Mouse (Mus musculus) ES-Bruce4 (cell line): ENCODE data around the gene Dcaf12l1. TPM values are rescaled to one million over a fixed set of nuclear protein-coding genes. Genes with fewer than 3 reads are reported as not detected.
A peak's percentile ranks its signal among the peaks of the same experiment; 100 is the strongest.
"Not testable (repeated sequence)": the region's sequence is repeated elsewhere in the genome, so short reads cannot be mapped to it uniquely, and the experiment has no call there.

Source experiments
- H3K27ac ChIP-seq: 2 replicates; pipeline ENCODE4 v1.5.1; 2012; ENCODE audit warnings: low read length, inconsistent platforms; ENCODE audit not compliant: insufficient read depth
- H3K27me3 ChIP-seq: 2 replicates; pipeline ENCODE4 v1.6.1; 2012; ENCODE audit warnings: mild to moderate bottlenecking, low read length, inconsistent platforms; ENCODE audit not compliant: control insufficient read depth, poor library complexity, insufficient read depth, severe bottlenecking
- H3K36me3 ChIP-seq: 2 replicates; pipeline ENCODE4 v1.6.1; 2012; ENCODE audit warnings: inconsistent platforms, mild to moderate bottlenecking, low read length, moderate library complexity; ENCODE audit not compliant: control insufficient read depth, poor library complexity, insufficient read depth, severe bottlenecking
- H3K4me1 ChIP-seq: one replicate; pipeline ENCODE4 v1.8.1; 2011; ENCODE audit warnings: low read length; ENCODE audit not compliant: control insufficient read depth, insufficient read depth
- H3K4me3 ChIP-seq: 2 replicates; pipeline ENCODE4 v1.5.1; 2011; ENCODE audit warnings: low read depth, mild to moderate bottlenecking, low read length
- H3K9ac ChIP-seq: 2 replicates; pipeline ENCODE4 v1.6.1; 2012; ENCODE audit warnings: low read depth, mild to moderate bottlenecking, inconsistent platforms; ENCODE audit not compliant: poor library complexity, severe bottlenecking
- H3K9me3 ChIP-seq: replicated peaks from 2 replicates; pipeline ENCODE4 v1.6.1; 2012; ENCODE audit warnings: mild to moderate bottlenecking, low read length, inconsistent platforms; ENCODE audit not compliant: control insufficient read depth, poor library complexity, insufficient read depth, severe bottlenecking
- CTCF ChIP-seq: IDR thresholded peaks from one replicate; pipeline ENCODE4 v1.8.1; 2011; ENCODE audit warnings: low read depth, low read length
- EP300 ChIP-seq: IDR thresholded peaks from 2 replicates; pipeline ENCODE4 v1.6.1; 2011; ENCODE audit warnings: low read depth, low read length; ENCODE audit not compliant: insufficient read depth
- POLR2A ChIP-seq: IDR thresholded peaks from one replicate; pipeline ENCODE4 v1.8.1; 2011; ENCODE audit warnings: low read length; ENCODE audit not compliant: insufficient read depth
- polyA plus RNA-seq: library from polyadenylated mRNA; stranded (reverse); fragments of >200 nt; gene quantifications from 2 replicates; pipeline ENCODE4 v1.2.4, GENCODE M21; 2011; ENCODE audit warnings: low read depth; ENCODE audit not compliant: missing spikeins, insufficient read depth, insufficient read length

The Dcaf12l1 gene
- polyA plus RNA-seq: 18.4 and 20.2 TPM in 2 replicates

- H3K27ac ChIP-seq: no peak within 1 kb of the TSS
Measured at GRCm38 (mm10) chrX:44789761-44790411, at the start of gene Dcaf12l1. Gene Dcaf12l1, minus strand, starts transcription at chrX:44790197.

GRCm38 (mm10) chrX:44809356-44809755 is 19.4 kb upstream of the Dcaf12l1 start:
- H3K27me3 ChIP-seq, H3K4me1 ChIP-seq, H3K4me3 ChIP-seq, H3K9me3 ChIP-seq, H3K9ac ChIP-seq, H3K36me3 ChIP-seq: not testable (repeated sequence)
- peak overlapping the region; percentile 75 for H3K27ac ChIP-seq

More at GRCm38 (mm10) chrX:44789761-44790411, at the start of gene Dcaf12l1:
- no peaks in the 10 kb centered on the region for H3K27me3 ChIP-seq
- peak within 1 kb of the TSS; percentile 67 for H3K4me3 ChIP-seq
- H3K9me3 ChIP-seq: no peaks in the 10 kb centered on the region
- peak; percentile 25 for TF ChIP-seq CTCF
- TF ChIP-seq EP300: no peak
- no peaks in the 10 kb centered on the region for H3K36me3 ChIP-seq
- peak within 1 kb of the TSS; percentile 53 for H3K9ac ChIP-seq
- no peaks in the 10 kb centered on the region for H3K4me1 ChIP-seq

- H3K27ac ChIP-seq: no peak overlapping the region
- peak overlapping the region; percentile 53 for H3K9ac ChIP-seq
Measured at GRCm38 (mm10) chrX:44789036-44789760, 799 bp downstream of the Dcaf12l1 start.

More at GRCm38 (mm10) chrX:44789036-44789760, 799 bp downstream of the Dcaf12l1 start:
- no peaks in the 10 kb centered on the region for H3K36me3 ChIP-seq
- peak overlapping the region; percentile 67 for H3K4me3 ChIP-seq
- TF ChIP-seq POLR2A (no peak), CTCF (no peak), EP300 (no peak)
- H3K9me3 ChIP-seq: no peaks in the 10 kb centered on the region
- no peaks in the 10 kb centered on the region for H3K27me3 ChIP-seq
- H3K4me1 ChIP-seq: no peaks in the 10 kb centered on the region
